Mouse (Mus musculus) heart, embryonic 14.5 days (tissue): Measurements from ENCODE around the gene Kif13a. TPM values are rescaled to one million over a fixed set of nuclear protein-coding genes. Genes with fewer than 3 reads are reported as not detected.

ENCODE experiments used
- ATAC-seq: fragments of 200-750 bp; cut with Nextera tagmentation; 2 replicates; pipeline ENCODE4 v1.8.0; 2017; ENCODE audit warnings: low read depth, moderate TSS enrichment; ENCODE audit not compliant: insufficient number of reproducible peaks, insufficient read depth, low FRiP score
- H3K27ac ChIP-seq, 2 experiments: fragments of 200-500 bp in 1 of 2; fragments of 300-500 bp in 1 of 2; sonication (generic) in 1 of 2; replicated peaks in 1 of 2; 2 replicates each; pipeline ENCODE4 v1.5.1; 2012 to 2014; ENCODE audit warnings: low read depth in 2 of 2, low read length in 2 of 2, control low read depth in 1 of 2, mild to moderate bottlenecking in 1 of 2, mixed read lengths in 1 of 2; ENCODE audit not compliant: control insufficient read depth in 1 of 2, insufficient read depth in 1 of 2
- H3K27me3 ChIP-seq: fragments of 300-500 bp; sonication (generic); 2 replicates; pipeline ENCODE4 v1.6.1; 2014; ENCODE audit warnings: mild to moderate bottlenecking, low read length, control low read depth; ENCODE audit not compliant: control insufficient read depth, insufficient read depth
- H3K36me3 ChIP-seq: fragments of 300-500 bp; sonication (generic); 2 replicates; pipeline ENCODE4 v1.6.1; 2014; ENCODE audit warnings: mild to moderate bottlenecking, control low read depth, low read length, mixed read lengths; ENCODE audit not compliant: control insufficient read depth, insufficient read depth
- H3K4me1 ChIP-seq, 2 experiments: fragments of 200-500 bp in 1 of 2; fragments of 300-500 bp in 1 of 2; sonication (generic) in 1 of 2; 2 replicates each; pipeline ENCODE4 v1.6.1; 2012 to 2014; ENCODE audit warnings: low read length in 2 of 2, control low read depth in 1 of 2, mixed read lengths in 1 of 2; ENCODE audit not compliant: control insufficient read depth in 2 of 2, insufficient read depth in 2 of 2
- H3K4me2 ChIP-seq: fragments of 300-500 bp; sonication (generic); 2 replicates; pipeline ENCODE4 v1.6.1; 2014; ENCODE audit warnings: mild to moderate bottlenecking, low read length
- H3K4me3 ChIP-seq, 2 experiments: fragments of 200-500 bp in 1 of 2; fragments of 300-500 bp in 1 of 2; sonication (generic) in 1 of 2; 2 replicates each; pipeline ENCODE4 v1.5.1; 2012 to 2014; ENCODE audit warnings: low read length in 2 of 2, mild to moderate bottlenecking in 2 of 2, control low read depth in 1 of 2, low read depth in 1 of 2, moderate library complexity in 1 of 2; ENCODE audit not compliant: control insufficient read depth in 1 of 2, insufficient read depth in 1 of 2
- H3K9ac ChIP-seq: fragments of 300-500 bp; sonication (generic); 2 replicates; pipeline ENCODE4 v1.6.1; 2014; ENCODE audit warnings: mild to moderate bottlenecking, low read length
- H3K9me3 ChIP-seq: fragments of 300-500 bp; sonication (generic); 2 replicates; pipeline ENCODE4 v1.6.1; 2016; ENCODE audit warnings: low read length, control low read depth; ENCODE audit not compliant: control insufficient read depth
- WGBS: fragments of 180-500 bp; shearing (Covaris S2); extraction: QIAGEN DNeasy Blood & Tissue Kit; methylation state at CpG from one replicate; pipeline ENCODE4 v1.1.7; 2014; 5-methylcytosine and 5-hydroxymethylcytosine counted together
- polyA plus RNA-seq: library from polyadenylated mRNA; unstranded; fragments of >200 nt; fragmentation: Nextera tagmentation; extraction: Ambion mirVana; gene quantifications from 2 replicates; pipeline ENCODE4 v1.2.1, GENCODE M21; 2014

Gene Kif13a
- polyA plus RNA-seq, 1 experiment from 2014 or later, result 47.8 TPM

DNA sequence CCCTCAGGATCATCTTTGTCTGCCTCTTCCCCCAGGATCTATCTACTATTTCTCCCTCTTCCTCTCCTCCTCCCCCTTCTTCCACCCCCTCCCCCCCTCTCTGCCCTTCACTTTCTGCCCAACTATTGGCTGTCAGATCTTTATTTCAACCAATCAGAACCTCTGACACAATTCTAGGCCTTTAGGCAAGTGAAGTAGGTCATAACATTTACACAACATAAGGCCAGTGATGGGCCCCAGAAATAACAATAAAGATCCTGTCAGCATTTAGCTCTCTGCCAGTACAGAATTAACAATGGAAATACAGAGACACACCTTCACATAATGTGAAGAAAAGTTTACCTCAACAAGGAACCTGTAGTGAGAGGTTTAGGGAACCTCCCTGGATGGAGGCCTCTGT lies 13.6 kb upstream of the Kif13a start:
- no peak for ATAC-seq
- Histone ChIP-seq H3K4me3 (no peak overlapping the region), H3K27me3 (no peaks in the 10 kb centered on the region), H3K36me3 (no peaks in the 10 kb centered on the region), H3K4me1 (peaks cover 0 to 3% of the 10 kb centered on the region in 2 experiments; a peak in 2 of 4 replicates), H3K4me2 (no peak overlapping the region), H3K9me3 (0 out of 2 replicates have a peak, but pooled peaks cover 3% of the 10 kb centered on the region), H3K9ac (no peak overlapping the region), H3K27ac (no peak overlapping the region)

DNA sequence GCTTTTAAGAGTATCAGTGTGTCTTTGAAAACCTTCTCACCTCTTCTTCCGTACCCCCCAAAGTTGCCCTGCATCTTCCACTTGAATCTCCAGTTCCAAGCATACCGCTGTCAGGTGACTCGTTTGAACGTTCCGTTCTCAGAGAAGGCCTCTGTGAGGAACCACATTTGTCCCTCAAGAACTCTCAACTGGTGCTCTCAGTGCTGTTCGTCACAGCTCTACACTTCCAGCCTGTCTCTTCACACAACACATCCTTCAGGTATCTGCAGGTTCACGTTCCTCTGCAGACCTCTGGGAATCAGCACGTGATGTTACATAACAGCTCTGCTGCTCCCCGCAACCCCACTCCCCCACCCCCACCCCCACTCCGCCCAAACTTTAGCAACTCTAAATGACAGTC lies 4.4 kb upstream of the Kif13a start:
- no peak overlapping the region for H3K9ac ChIP-seq
- H3K4me1 ChIP-seq, result peaks cover 13 to 20% of the 10 kb centered on the region in 2 experiments
- H3K9me3 ChIP-seq, result no peaks in the 10 kb centered on the region
- no peak overlapping the region for H3K27ac ChIP-seq
- 50% methylated on average over 10 of the region's 10 CpGs for WGBS
- 0 out of 2 replicates have a peak overlapping the region, but pooled peaks have one; percentile 22 for H3K4me2 ChIP-seq
- no peak overlapping the region for H3K4me3 ChIP-seq
- no peak for ATAC-seq
- no peaks in the 10 kb centered on the region for H3K27me3 ChIP-seq
- no peaks in the 10 kb centered on the region for H3K36me3 ChIP-seq

DNA sequence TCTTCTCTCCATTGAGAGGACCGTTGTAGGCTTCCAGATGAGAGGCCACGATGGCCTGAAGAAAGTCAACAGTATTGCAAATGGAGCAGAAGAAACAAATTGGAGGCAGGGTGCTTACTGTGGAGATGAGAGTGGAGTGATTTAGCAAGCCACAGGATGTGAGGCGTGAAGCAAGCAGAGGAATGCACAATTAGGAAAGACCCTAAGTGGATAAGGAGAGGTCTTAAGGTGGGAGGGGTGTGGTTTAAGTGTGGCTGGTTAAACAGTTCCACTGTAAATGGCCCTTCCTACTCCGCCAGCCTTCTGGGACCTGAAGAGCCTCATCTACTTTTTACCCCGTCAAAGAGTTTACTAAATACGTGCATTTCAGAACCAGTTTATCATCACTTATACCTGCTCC lies 3.2 kb upstream of the Kif13a start:
- Histone ChIP-seq H3K36me3 (no peaks in the 10 kb centered on the region), H3K4me1 (peaks cover 13 to 28% of the 10 kb centered on the region in 2 experiments), H3K27ac (no peak overlapping the region), H3K27me3 (no peaks in the 10 kb centered on the region), H3K4me3 (no peak overlapping the region), H3K4me2 (no peak overlapping the region), H3K9me3 (no peaks in the 10 kb centered on the region), H3K9ac (no peak overlapping the region)
- WGBS, result 81% methylated on average over 6 of the region's 6 CpGs
- no peak for ATAC-seq

DNA sequence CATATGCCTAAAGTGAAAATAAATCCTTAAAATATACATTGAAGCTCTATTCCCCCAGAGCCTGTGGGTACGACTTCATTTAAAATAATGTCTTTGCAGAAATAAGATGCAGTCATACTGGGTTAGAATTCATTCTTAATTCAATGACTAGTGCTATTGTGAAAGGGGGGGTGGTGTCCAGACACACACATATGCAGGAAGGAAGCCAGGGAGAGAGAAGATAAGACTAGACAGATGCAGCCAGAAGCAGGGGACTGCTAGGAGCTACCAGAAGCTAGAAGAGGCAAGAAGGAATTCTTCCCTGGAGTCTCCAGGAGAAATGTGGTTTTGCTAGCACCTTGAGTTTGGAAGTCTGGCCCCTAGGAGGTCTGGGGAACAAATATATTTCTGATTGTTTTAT lies 2.4 kb upstream of the Kif13a start:
- 72% methylated on average over 1 of the region's 1 CpGs for WGBS
- no peak overlapping the region for H3K4me2 ChIP-seq
- peaks cover 13 to 31% of the 10 kb centered on the region in 2 experiments for H3K4me1 ChIP-seq
- no peaks in the 10 kb centered on the region for H3K36me3 ChIP-seq
- no peaks in the 10 kb centered on the region for H3K9me3 ChIP-seq
- ATAC-seq, result no peak
- H3K27me3 ChIP-seq, result no peaks in the 10 kb centered on the region
- H3K9ac ChIP-seq, result no peak overlapping the region
- H3K27ac ChIP-seq, result no peak overlapping the region
- no peak overlapping the region for H3K4me3 ChIP-seq

DNA sequence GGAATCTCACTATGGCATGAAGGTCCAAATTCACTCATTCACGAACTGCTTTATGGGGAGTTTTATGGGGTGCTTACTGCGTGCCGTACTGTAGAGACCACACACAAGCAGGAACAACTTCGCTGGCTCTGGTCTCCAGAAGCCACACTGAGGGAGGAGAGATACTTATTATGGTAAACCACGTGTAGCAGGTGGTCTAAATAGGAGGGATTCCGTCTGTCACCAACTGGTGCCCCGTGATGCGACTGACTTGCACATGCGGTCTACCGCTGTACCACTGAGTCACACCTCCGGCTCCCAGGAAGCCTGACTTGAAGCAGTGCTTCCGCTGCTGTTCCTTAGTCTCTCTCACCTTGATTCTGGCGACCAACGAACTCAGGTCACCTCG lies 986 bp upstream of the Kif13a start:
- Histone ChIP-seq H3K9ac (peak overlapping the region; percentile 93), H3K27me3 (no peaks in the 10 kb centered on the region), H3K27ac (peak overlapping the region; percentile 98 to 99), H3K4me1 (peaks cover 16 to 40% of the 10 kb centered on the region in 2 experiments), H3K4me2 (peak overlapping the region; percentile 85), H3K36me3 (peaks cover 5% of the 10 kb centered on the region), H3K9me3 (no peaks in the 10 kb centered on the region), H3K4me3 (peak overlapping the region; percentile 65 to 85)
- WGBS, result 0% methylated on average over 15 of the region's 15 CpGs
- ATAC-seq, result 0 out of 2 replicates have a peak, but pooled peaks have one; percentile 10

DNA sequence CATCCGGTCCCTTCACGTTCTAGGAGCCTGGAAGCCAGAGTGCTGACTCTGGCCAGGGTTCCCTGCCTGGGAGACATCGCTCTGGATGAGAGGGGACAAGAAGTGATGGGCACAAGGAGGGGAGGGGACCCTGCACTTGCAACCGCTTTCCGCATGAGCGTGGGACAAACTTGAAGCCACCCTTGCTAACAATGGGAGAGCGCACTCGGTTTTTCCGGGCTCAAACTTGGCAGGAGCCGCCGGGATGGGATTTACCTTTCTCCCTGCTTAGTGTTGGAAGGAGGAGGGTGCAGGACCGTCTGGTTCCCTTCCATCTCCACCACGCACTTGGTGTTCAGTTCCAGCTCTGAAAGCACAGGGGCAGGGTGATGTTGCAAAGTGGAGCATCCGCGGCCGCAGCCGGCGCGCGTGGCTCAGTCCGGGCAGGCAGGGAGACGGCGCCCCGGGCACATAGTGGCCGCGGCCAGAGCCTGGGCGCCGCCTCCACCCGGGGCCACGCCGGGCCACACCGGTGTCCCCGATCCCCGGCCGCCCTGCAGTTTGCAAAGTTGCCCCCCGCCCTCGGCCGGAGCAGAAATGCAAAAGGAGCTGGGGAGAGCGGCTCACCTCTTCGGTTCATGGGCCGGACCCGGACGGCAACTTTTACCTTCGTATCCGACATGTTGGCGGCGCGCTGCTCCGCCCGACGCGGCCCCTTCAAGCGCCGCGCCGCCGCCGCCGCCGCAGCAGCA lies 541 bp downstream of the Kif13a start:
- H3K27me3 ChIP-seq, result no peaks in the 10 kb centered on the region
- H3K9ac ChIP-seq, result peak overlapping the region; percentile 93
- H3K27ac ChIP-seq, result peak overlapping the region; percentile 96 to 98
- H3K4me3 ChIP-seq, result peak overlapping the region; percentile 65 to 85
- peaks cover 12% of the 10 kb centered on the region for H3K36me3 ChIP-seq
- WGBS, result under 1% methylated on average over 52 of the region's 60 CpGs
- no peaks in the 10 kb centered on the region for H3K9me3 ChIP-seq
- peak overlapping the region; percentile 85 for H3K4me2 ChIP-seq
- peak; percentile 42; the same call in 1 of the 2 replicates for ATAC-seq
- peaks cover 8 to 27% of the 10 kb centered on the region in 2 experiments for H3K4me1 ChIP-seq

DNA sequence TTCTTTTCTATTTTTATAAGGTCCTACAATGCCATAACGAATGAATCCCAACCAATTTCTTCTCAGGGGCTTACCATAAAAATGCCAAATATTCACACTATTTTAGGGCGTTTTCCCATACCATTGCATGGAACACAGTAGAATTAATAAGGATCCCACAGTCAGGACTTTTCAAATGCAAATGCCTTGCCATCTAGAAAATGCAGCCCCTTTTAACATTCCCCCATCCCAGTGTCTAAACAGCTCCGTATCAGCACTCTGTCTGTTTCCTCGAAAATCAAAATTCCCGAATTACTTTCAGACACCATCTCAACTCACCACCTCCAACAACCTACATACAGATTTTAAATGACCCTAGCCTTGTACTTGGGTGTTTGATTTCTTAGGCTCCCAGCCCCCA lies 1.3 kb downstream of the Kif13a start:
- 20% methylated on average over 5 of the region's 5 CpGs for WGBS
- no peak for ATAC-seq
- Histone ChIP-seq H3K36me3 (peaks cover 17% of the 10 kb centered on the region), H3K4me2 (peak overlapping the region; percentile 85), H3K27ac (peak overlapping the region; percentile 96 to 98; a peak in 2 of 4 replicates), H3K9me3 (no peaks in the 10 kb centered on the region), H3K9ac (peak overlapping the region; percentile 93), H3K27me3 (no peaks in the 10 kb centered on the region), H3K4me3 (peak overlapping the region; percentile 65 to 85), H3K4me1 (peaks cover 6 to 28% of the 10 kb centered on the region in 2 experiments)
